ENCODE assay signal across 17 mouse cellular contexts in the genomic region with DNA sequence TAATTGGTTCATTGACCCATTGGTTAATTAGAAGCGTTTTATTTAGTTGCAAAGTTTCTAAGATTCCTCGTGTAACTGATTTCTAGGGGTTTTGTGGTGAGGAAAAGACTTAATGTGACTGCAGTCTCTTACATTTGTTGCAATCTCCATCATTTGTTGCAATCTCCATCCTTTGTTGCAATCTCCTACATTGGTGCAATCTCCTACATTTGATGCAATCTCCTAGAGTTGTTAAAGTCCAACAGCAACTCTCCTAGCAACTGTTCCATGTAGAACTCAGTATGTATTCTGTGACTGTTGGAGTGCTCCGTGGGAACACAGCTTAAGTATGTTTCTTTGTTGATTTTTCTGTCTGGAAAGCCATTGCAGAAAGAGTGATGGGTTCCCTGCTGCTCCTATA.
"Had no signal": no experiment of that assay in that cellular context is flagged by ENCODE, and none has a peak within 500 bp of the region (broad histone marks: within the 10 kb centered on the region; RNA-seq: fewer than 3 reads in every experiment).

No protein-coding gene starts in this region.

- DNase-seq: lung, adult 2 months; lung, postnatal 14 days; lung, postnatal 36 days; midbrain, embryonic 14.5 days; right cerebral cortex, postnatal 14 days; thymus, adult 2 months; thymus, postnatal 25 days; thymus, postnatal 4 days had no signal

- H3K9ac ChIP-seq: liver, embryonic 14.5 days; lung, embryonic 15.5 days; midbrain, embryonic 12.5 days; neural tube, embryonic 12.5 days; stomach, embryonic 15.5 days had no signal

- H3K36me3 ChIP-seq: lung, embryonic 15.5 days; midbrain, embryonic 12.5 days; neural tube, embryonic 12.5 days; stomach, embryonic 15.5 days had no signal

- H3K4me2 ChIP-seq: lung, embryonic 15.5 days; midbrain, embryonic 12.5 days; neural tube, embryonic 12.5 days; stomach, embryonic 15.5 days had no signal

- H3K27ac ChIP-seq: liver, embryonic 14.5 days; lung, embryonic 15.5 days; macrophage; midbrain, embryonic 12.5 days; neural tube, embryonic 12.5 days; stomach, embryonic 15.5 days; stomach, postnatal 0 days had no signal

- H3K9me3 ChIP-seq: lung, embryonic 15.5 days; megakaryocyte, embryonic 14.5 days; midbrain, embryonic 12.5 days; neural tube, embryonic 12.5 days; stomach, embryonic 15.5 days had no signal

- H3K4me3 ChIP-seq: lung, embryonic 15.5 days; megakaryocyte, embryonic 14.5 days; midbrain, embryonic 12.5 days; neural tube, embryonic 12.5 days; stomach, embryonic 15.5 days had no signal

- H3K4me1 ChIP-seq: lung, embryonic 15.5 days; megakaryocyte, embryonic 14.5 days; midbrain, embryonic 12.5 days; neural tube, embryonic 12.5 days; stomach, embryonic 15.5 days had no signal

- H3K27me3 ChIP-seq: lung, embryonic 15.5 days; megakaryocyte, embryonic 14.5 days; midbrain, embryonic 12.5 days; neural tube, embryonic 12.5 days; stomach, embryonic 15.5 days had no signal

- ATAC-seq: lung, postnatal 0 days had no signal
